Mouse (Mus musculus) small intestine, adult 2 months (tissue): ENCODE measurements around the gene Pip4k2b.

Experiments
- CTCF ChIP-seq: fragments of 200-500 bp; IDR thresholded peaks from 2 replicates; pipeline ENCODE4 v1.5.1; 2012; ENCODE audit warnings: low read depth, mild to moderate bottlenecking, control low read depth, inconsistent platforms, low read length, moderate library complexity, mixed read lengths; ENCODE audit not compliant: insufficient replicate concordance, insufficient read length; ENCODE audit errors: extremely low read depth
- POLR2A ChIP-seq: fragments of 200-500 bp; IDR thresholded peaks from 2 replicates; pipeline ENCODE4 v1.6.1; 2012; ENCODE audit warnings: low read depth, mild to moderate bottlenecking, control low read depth, inconsistent platforms, low read length, moderate library complexity

- TF ChIP-seq CTCF (no peak), POLR2A (no peak)
Measured at GRCm38 (mm10) chr11:97684063-97684680, 60.3 kb downstream of the Pip4k2b start.
